Mouse (Mus musculus): Measurements from ENCODE around the gene Zfhx3. TPM values are rescaled to one million over a fixed set of nuclear protein-coding genes. Genes with fewer than 3 reads are reported as not detected.
A peak's percentile ranks its signal among the peaks of the same experiment; 100 is the strongest.

Gene Zfhx3
- polyA plus RNA-seq, 1 experiment from 2014 or later: 3.3 TPM

- H3K9ac ChIP-seq (ENCODE audit: low read length): no peak overlapping the region
- H3K4me3 ChIP-seq (ENCODE audit: low read length): no peak overlapping the region
- H3K36me3 ChIP-seq (ENCODE audit: control insufficient read depth, insufficient read depth): no peaks in the 10 kb centered on the region
- H3K27ac ChIP-seq (ENCODE audit: low read length): no peak overlapping the region
- 54% methylated on average over 11 of the region's 11 CpGs for WGBS
- H3K9me3 ChIP-seq (replicated peaks; ENCODE audit: control insufficient read depth, low read length): no peaks in the 10 kb centered on the region; the same call in 1 of the 2 replicates
- H3K4me1 ChIP-seq (ENCODE audit: control insufficient read depth, insufficient read depth, low read length): no peaks in the 10 kb centered on the region
- H3K27me3 ChIP-seq (ENCODE audit: control insufficient read depth, insufficient read depth, low read length): no peaks in the 10 kb centered on the region
- no peak for ATAC-seq (replicated peaks; ENCODE audit: extremely low read depth, insufficient read depth, low FRiP score)
- H3K4me2 ChIP-seq (ENCODE audit: low read depth, low read length): no peak overlapping the region; the same call in 1 of the 2 replicates
These were observed 84.4 kb downstream of the Zfhx3 start for GRCm38 (mm10) chr8:108026557-108027440.

GRCm38 (mm10) chr8:108027561-108028025 is 85.1 kb downstream of the Zfhx3 start:
- Histone ChIP-seq H3K9ac (ENCODE audit: low read length) (no peak overlapping the region), H3K4me1 (ENCODE audit: control insufficient read depth, insufficient read depth, low read length) (no peaks in the 10 kb centered on the region), H3K9me3 (replicated peaks; ENCODE audit: control insufficient read depth, low read length) (no peaks in the 10 kb centered on the region; the same call in 1 of the 2 replicates), H3K36me3 (ENCODE audit: control insufficient read depth, insufficient read depth) (no peaks in the 10 kb centered on the region), H3K4me3 (ENCODE audit: low read length) (peak overlapping the region; percentile 27), H3K27me3 (ENCODE audit: control insufficient read depth, insufficient read depth, low read length) (no peaks in the 10 kb centered on the region), H3K27ac (ENCODE audit: low read length) (no peak overlapping the region), H3K4me2 (ENCODE audit: low read depth, low read length) (peak overlapping the region; percentile 55)
- 31% methylated on average over 20 of the region's 20 CpGs for WGBS
- no peak; the same call in 1 of the 2 replicates for ATAC-seq (replicated peaks; ENCODE audit: extremely low read depth, insufficient read depth, low FRiP score)

GRCm38 (mm10) chr8:108028440-108028839 is 86.0 kb downstream of the Zfhx3 start:
- H3K9ac ChIP-seq (ENCODE audit: low read length): no peak overlapping the region
- no peak overlapping the region for H3K27ac ChIP-seq (ENCODE audit: low read length)
- no peaks in the 10 kb centered on the region for H3K36me3 ChIP-seq (ENCODE audit: control insufficient read depth, insufficient read depth)
- ATAC-seq (replicated peaks; ENCODE audit: extremely low read depth, insufficient read depth, low FRiP score): no peak
- no peak overlapping the region for H3K4me3 ChIP-seq (ENCODE audit: low read length)
- no peaks in the 10 kb centered on the region for H3K4me1 ChIP-seq (ENCODE audit: control insufficient read depth, insufficient read depth, low read length)
- H3K4me2 ChIP-seq (ENCODE audit: low read depth, low read length): no peak overlapping the region
- H3K9me3 ChIP-seq (replicated peaks; ENCODE audit: control insufficient read depth, low read length): no peaks in the 10 kb centered on the region; the same call in 1 of the 2 replicates
- H3K27me3 ChIP-seq (ENCODE audit: control insufficient read depth, insufficient read depth, low read length): no peaks in the 10 kb centered on the region
- WGBS: 67% methylated on average over 8 of the region's 8 CpGs

- Histone ChIP-seq H3K9me3 (replicated peaks; ENCODE audit: control insufficient read depth, low read length) (no peaks in the 10 kb centered on the region), H3K4me3 (ENCODE audit: low read length) (no peak overlapping the region), H3K36me3 (ENCODE audit: control insufficient read depth, insufficient read depth) (no peaks in the 10 kb centered on the region), H3K9ac (ENCODE audit: low read length) (no peak overlapping the region), H3K4me1 (ENCODE audit: control insufficient read depth, insufficient read depth, low read length) (no peaks in the 10 kb centered on the region), H3K4me2 (ENCODE audit: low read depth, low read length) (no peak overlapping the region), H3K27ac (ENCODE audit: low read length) (no peak overlapping the region), H3K27me3 (ENCODE audit: control insufficient read depth, insufficient read depth, low read length) (no peaks in the 10 kb centered on the region)
- WGBS: 83% methylated on average over 3 of the region's 3 CpGs
- no peak for ATAC-seq (replicated peaks; ENCODE audit: extremely low read depth, insufficient read depth, low FRiP score)
These were observed 88.7 kb downstream of the Zfhx3 start for GRCm38 (mm10) chr8:108031159-108031558.

- Histone ChIP-seq H3K4me1 (ENCODE audit: control insufficient read depth, insufficient read depth, low read length) (no peaks in the 10 kb centered on the region), H3K9ac (ENCODE audit: low read length) (no peak overlapping the region), H3K4me2 (ENCODE audit: low read depth, low read length) (no peak overlapping the region), H3K27me3 (ENCODE audit: control insufficient read depth, insufficient read depth, low read length) (no peaks in the 10 kb centered on the region), H3K27ac (ENCODE audit: low read length) (no peak overlapping the region), H3K9me3 (replicated peaks; ENCODE audit: control insufficient read depth, low read length) (no peaks in the 10 kb centered on the region), H3K36me3 (ENCODE audit: control insufficient read depth, insufficient read depth) (no peaks in the 10 kb centered on the region), H3K4me3 (ENCODE audit: low read length) (no peak overlapping the region)
- WGBS: 68% methylated on average over 3 of the region's 3 CpGs
- ATAC-seq (replicated peaks; ENCODE audit: extremely low read depth, insufficient read depth, low FRiP score): no peak
These were observed 91.6 kb downstream of the Zfhx3 start for GRCm38 (mm10) chr8:108034070-108034469.

GRCm38 (mm10) chr8:108034726-108035125 is 92.3 kb downstream of the Zfhx3 start:
- no peaks in the 10 kb centered on the region for H3K27me3 ChIP-seq (ENCODE audit: control insufficient read depth, insufficient read depth, low read length)
- no peak for ATAC-seq (replicated peaks; ENCODE audit: extremely low read depth, insufficient read depth, low FRiP score)
- WGBS: 73% methylated on average over 6 of the region's 6 CpGs
- H3K9ac ChIP-seq (ENCODE audit: low read length): no peak overlapping the region
- no peak overlapping the region for H3K4me3 ChIP-seq (ENCODE audit: low read length)
- no peaks in the 10 kb centered on the region for H3K4me1 ChIP-seq (ENCODE audit: control insufficient read depth, insufficient read depth, low read length)
- H3K9me3 ChIP-seq (replicated peaks; ENCODE audit: control insufficient read depth, low read length): no peaks in the 10 kb centered on the region
- H3K36me3 ChIP-seq (ENCODE audit: control insufficient read depth, insufficient read depth): no peaks in the 10 kb centered on the region
- no peak overlapping the region for H3K4me2 ChIP-seq (ENCODE audit: low read depth, low read length)
- no peak overlapping the region for H3K27ac ChIP-seq (ENCODE audit: low read length)

- Histone ChIP-seq H3K4me3 (ENCODE audit: low read length) (no peak overlapping the region), H3K9me3 (replicated peaks; ENCODE audit: control insufficient read depth, low read length) (no peaks in the 10 kb centered on the region), H3K4me2 (ENCODE audit: low read depth, low read length) (no peak overlapping the region), H3K9ac (ENCODE audit: low read length) (no peak overlapping the region), H3K27ac (ENCODE audit: low read length) (no peak overlapping the region), H3K36me3 (ENCODE audit: control insufficient read depth, insufficient read depth) (no peaks in the 10 kb centered on the region), H3K4me1 (ENCODE audit: control insufficient read depth, insufficient read depth, low read length) (no peaks in the 10 kb centered on the region), H3K27me3 (ENCODE audit: control insufficient read depth, insufficient read depth, low read length) (no peaks in the 10 kb centered on the region)
- ATAC-seq (replicated peaks; ENCODE audit: extremely low read depth, insufficient read depth, low FRiP score): no peak
- WGBS: 73% methylated on average over 4 of the region's 4 CpGs
These were observed 101.2 kb downstream of the Zfhx3 start for GRCm38 (mm10) chr8:108043618-108044017.

- no peak overlapping the region for H3K27ac ChIP-seq (ENCODE audit: low read length)
These were observed 101.7 kb downstream of the Zfhx3 start for GRCm38 (mm10) chr8:108044185-108044584.

GRCm38 (mm10) chr8:108056241-108056640 is 113.8 kb downstream of the Zfhx3 start:
- no peaks in the 10 kb centered on the region for H3K36me3 ChIP-seq (ENCODE audit: control insufficient read depth, insufficient read depth)
- H3K4me1 ChIP-seq (ENCODE audit: control insufficient read depth, insufficient read depth, low read length): no peaks in the 10 kb centered on the region
- no peak overlapping the region for H3K27ac ChIP-seq (ENCODE audit: low read length)
- H3K4me2 ChIP-seq (ENCODE audit: low read depth, low read length): no peak overlapping the region
- no peak overlapping the region for H3K4me3 ChIP-seq (ENCODE audit: low read length)
- no peak overlapping the region for H3K9ac ChIP-seq (ENCODE audit: low read length)
- WGBS: 63% methylated on average over 5 of the region's 5 CpGs
- no peaks in the 10 kb centered on the region for H3K9me3 ChIP-seq (replicated peaks; ENCODE audit: control insufficient read depth, low read length)
- H3K27me3 ChIP-seq (ENCODE audit: control insufficient read depth, insufficient read depth, low read length): no peaks in the 10 kb centered on the region
- no peak for ATAC-seq (replicated peaks; ENCODE audit: extremely low read depth, insufficient read depth, low FRiP score)

More at GRCm38 (mm10) chr8:108044185-108044584, 101.7 kb downstream of the Zfhx3 start:
- Histone ChIP-seq H3K9me3 (replicated peaks; ENCODE audit: control insufficient read depth, low read length) (no peaks in the 10 kb centered on the region), H3K9ac (ENCODE audit: low read length) (no peak overlapping the region), H3K4me3 (ENCODE audit: low read length) (no peak overlapping the region), H3K4me2 (ENCODE audit: low read depth, low read length) (no peak overlapping the region), H3K36me3 (ENCODE audit: control insufficient read depth, insufficient read depth) (no peaks in the 10 kb centered on the region), H3K27me3 (ENCODE audit: control insufficient read depth, insufficient read depth, low read length) (no peaks in the 10 kb centered on the region), H3K4me1 (ENCODE audit: control insufficient read depth, insufficient read depth, low read length) (no peaks in the 10 kb centered on the region)
- 72% methylated on average over 3 of the region's 3 CpGs for WGBS
- no peak for ATAC-seq (replicated peaks; ENCODE audit: extremely low read depth, insufficient read depth, low FRiP score)

Data from heart, embryonic 16.5 days (tissue).